Mouse (Mus musculus): Measurements from ENCODE around the gene Atp1a4.

Atp1a4 gene

DNA sequence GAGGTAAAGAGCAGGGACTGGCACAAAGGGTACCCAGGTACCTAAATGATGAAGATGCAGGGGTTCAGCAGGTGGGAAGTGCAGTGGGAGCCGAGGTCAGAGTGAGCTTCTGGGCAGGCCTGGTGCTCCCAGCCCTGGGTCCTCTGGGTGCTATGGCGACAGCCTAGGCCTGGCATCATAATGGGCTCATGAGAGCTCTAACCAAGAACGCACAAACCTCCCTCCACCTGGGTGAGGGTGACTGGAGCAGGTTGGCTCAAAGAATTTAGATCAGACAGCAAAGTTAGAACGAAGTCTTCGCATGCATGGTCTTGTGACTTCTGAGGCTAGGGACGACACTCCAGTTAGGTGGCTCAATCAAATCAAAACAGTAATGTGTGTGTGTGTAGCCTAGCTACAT, at the start of gene Atp1a4:
Gene Atp1a4 (minus strand): TSS at position 101 of the 400 bp plus-strand sequence.
- no peak for DNase-seq (ENCODE audit: extremely low read depth, low read depth)

DNA sequence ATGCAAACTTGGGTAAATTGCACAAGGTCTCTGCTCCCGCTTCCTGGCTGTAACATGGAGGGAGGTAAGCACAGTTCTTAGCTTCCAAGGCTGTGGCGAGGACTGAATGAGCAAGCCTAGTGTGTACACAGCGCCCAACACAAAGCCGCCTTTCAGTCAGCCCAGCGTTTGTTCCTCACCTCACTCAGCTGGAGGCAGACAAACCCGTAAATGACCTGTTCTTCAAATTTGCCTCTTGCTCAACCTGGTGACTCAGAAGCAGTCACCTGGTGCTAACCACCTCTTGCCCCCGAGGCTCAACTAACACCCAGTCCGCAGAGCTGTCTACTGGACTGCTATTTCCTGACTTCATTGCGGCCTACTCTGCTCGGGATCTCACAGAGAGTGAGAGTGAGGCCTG, 49.7 kb upstream of the Atp1a4 start:
- DNase-seq (ENCODE audit: extremely low read depth, low read depth): no peak

DNA sequence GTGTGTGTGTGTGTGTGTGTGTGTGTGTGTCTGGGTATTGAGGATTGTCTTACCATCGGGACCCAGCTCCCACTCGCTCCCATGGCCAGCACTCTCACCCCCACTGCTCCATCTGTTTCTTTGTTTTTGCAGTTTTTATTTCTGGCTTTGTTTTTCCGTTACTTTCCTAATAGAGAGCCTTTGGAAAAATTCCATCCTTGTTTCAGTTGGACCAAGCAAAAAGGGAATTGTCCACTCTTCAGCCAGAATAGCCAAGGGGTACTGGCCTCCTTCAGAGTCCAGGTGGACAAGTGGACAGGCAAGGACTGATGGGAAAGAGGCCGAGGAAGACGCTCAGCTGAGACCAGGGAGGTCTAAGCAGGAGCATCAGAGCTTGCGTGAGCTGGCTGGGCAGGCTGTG, 48.7 kb upstream of the Atp1a4 start:
- no peak for DNase-seq (ENCODE audit: extremely low read depth, low read depth)

DNA sequence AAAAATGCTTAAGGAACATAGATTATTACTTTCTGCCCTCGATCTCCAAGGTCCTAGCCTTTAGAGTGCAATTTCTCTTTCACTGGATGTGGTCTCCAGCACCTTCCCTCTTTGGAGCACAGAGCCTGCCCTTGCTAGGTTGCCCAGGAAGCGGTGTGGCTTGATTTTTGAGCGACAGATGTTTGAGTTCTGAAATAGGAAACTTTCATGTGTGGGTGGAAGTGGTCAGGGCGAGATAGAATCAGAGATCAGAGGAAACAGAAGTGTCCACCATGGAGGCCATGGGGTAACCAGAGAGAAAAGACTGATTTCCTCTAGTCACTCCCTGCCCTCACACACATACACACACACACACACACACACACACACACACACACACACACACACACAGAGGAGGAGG, 48.0 kb upstream of the Atp1a4 start:
- no peak for DNase-seq (ENCODE audit: extremely low read depth, low read depth)

DNA sequence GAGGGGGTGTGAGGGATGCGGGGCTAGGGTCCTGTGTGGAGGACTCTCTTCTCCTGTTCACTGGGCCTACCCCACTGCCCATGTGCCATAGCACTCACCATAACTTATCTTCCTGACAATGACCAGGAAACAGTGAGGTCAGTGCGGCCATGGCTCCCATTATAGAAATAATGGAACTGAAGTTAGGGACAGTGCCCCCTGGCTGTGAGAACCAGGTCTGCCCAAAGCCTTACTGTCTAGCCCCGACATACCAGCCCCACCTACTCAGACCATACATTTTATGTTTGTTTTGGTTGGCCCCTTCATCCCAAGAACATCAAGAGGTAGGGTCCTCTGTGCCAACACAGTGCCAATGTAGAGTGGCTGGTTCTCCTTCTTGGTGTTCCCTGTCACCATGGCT, 47.4 kb upstream of the Atp1a4 start:
- no peak for DNase-seq (ENCODE audit: extremely low read depth, low read depth)

GRCm38 (mm10) chr1:172305153-172305552, 46.9 kb upstream of the Atp1a4 start:
- DNase-seq (ENCODE audit: extremely low read depth, low read depth): no peak

- peak; percentile 71 for DNase-seq (ENCODE audit: extremely low read depth, low read depth)
Measured at GRCm38 (mm10) chr1:172304443-172304842, 46.2 kb upstream of the Atp1a4 start.

GRCm38 (mm10) chr1:172302851-172303250, 44.6 kb upstream of the Atp1a4 start:
- no peak for DNase-seq (ENCODE audit: extremely low read depth, low read depth)

DNA sequence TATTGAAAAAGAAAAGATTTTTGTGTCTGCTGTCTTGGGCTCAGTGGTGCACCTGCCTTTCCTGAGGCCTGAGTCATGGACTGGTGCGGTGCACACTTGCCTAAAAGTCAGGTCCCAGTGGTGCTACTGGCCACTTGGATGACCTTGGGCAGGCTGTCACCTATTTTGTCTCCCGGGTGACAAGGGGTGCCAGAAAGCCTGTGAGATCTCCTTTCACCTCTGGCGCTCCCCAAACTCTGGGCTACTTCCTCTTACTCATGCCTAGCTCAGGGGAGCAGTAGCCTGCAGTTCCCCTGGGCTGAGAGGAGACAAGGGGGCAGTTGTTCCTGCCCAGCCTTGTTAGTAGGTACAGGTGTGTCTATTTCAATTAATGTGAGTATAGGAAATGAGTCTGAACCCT, 44.1 kb upstream of the Atp1a4 start:
- DNase-seq (ENCODE audit: extremely low read depth, low read depth): no peak

DNA sequence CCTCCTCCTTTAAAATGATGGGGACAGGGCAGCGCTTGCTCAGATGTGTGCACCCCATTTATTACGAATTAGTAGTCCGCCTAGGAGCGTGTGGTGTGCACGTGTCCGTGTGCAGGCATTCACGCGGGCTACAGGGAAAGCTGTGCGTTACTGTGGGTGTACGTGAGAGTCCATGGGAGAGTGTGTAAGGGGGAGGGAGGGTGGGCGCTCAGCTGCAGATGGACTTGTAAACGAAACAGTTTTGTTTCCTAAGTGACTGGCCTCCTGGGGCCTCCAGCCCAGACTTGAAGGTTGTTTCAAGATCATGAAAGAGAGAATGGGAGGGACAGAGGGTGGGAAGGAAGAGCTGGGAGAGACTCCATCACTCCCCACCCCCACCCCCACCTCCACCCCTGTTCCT, 43.0 kb upstream of the Atp1a4 start:
- DNase-seq (ENCODE audit: extremely low read depth, low read depth): no peak

DNA sequence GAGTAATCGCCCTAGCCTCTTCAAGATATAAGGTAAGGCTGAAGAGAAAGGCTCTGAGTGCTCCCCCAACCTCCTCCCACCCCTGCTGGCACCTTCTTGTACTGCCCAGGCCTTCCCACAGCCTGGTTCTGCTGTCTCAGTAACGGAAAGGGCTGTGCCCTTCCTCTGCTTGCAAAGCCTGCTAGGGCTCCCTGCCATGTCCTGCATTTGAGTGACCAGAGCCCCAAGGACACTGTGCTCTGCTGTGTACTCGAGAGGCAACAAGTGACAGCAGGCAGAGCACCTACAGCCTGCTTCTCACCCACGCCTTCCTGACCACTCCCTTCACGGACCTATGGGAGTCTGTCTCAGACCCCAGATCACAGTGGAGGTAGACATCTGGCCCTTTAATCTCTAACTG, 42.0 kb upstream of the Atp1a4 start:
- no peak for DNase-seq (ENCODE audit: extremely low read depth, low read depth)

- no peak for DNase-seq (ENCODE audit: extremely low read depth, low read depth)
Measured at GRCm38 (mm10) chr1:172299528-172299927, 41.3 kb upstream of the Atp1a4 start.

- DNase-seq (ENCODE audit: extremely low read depth, low read depth): no peak
Measured at GRCm38 (mm10) chr1:172297611-172298537, 39.7 kb upstream of the Atp1a4 start, which contains the start of gene Atp1a2. Gene Atp1a2, minus strand, starts transcription at chr1:172298064.

DNA sequence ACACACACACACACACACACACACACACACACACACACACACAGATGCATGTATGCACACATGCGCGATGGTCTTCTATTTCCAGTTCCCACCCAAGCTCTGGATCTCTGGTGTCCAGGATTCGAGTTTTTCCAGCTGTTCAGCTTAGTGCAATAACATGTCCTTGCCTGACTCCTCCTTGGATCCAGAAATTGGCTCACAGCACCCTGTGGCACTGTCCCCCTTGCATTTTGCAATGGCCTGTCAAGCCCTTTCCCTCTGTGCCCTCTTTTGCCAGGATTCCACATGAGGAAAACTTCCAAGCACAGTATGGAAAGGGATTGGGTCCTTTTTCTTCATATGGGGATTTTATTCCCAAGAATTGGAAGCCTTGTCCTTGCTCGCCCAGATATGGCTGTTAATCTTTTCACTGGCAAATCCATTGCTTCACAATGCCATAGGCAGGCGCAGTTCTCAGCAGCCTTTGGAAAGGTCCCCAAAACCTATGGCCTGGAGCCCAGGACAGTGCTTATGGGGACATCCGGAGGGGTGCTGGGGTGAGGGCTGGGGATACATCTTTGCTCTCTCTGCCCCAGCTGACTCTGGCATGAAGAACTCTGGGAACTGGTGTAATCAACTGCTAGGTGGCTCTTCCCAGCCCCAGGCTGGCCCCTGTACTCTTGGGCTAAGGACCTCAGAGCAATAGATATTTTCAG, 38.7 kb upstream of the Atp1a4 start:
- no peak for DNase-seq (ENCODE audit: extremely low read depth, low read depth)

GRCm38 (mm10) chr1:172295751-172296197, 37.6 kb upstream of the Atp1a4 start:
- no peak for DNase-seq (ENCODE audit: extremely low read depth, low read depth)

DNA sequence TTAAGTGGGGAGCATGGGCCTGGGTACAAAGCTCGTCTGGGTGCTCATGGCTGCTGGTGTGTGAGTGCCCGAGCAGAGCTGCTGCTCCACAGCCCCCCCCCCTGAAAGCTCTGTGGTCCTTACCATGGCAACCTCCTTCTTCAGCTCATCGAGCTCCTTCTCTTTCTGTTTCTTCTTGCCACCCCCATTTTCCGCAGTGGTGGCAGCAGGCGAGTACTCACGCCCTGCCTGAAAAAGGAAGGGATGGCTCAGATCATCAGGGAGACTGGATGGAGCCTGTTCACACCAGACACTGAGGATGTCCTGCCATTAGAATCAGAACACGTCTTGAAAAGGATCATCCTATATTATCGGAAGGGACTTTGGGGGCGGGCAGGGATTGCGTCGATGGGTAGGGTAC, 35.2 kb upstream of the Atp1a4 start:
- DNase-seq (ENCODE audit: extremely low read depth, low read depth): no peak

DNA sequence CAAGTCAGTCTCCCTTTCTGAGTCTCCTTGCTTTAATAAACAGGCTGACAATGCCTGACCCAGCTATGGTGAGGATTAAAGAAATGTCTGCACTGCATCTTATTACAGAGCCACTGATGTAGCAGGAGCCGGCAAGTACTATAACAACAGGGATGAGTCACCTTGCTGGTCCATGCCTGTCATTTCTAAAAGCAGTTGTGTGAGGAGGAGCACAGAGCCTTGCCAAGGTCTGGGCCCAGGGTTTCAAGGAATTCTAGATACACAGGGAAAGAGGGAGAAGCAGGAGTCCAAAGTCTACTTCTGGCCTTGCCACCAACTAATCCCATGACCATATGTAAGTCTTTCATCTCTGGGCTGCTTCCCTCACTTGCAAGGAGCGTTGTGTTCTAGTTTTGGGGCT, 34.7 kb upstream of the Atp1a4 start:
- no peak for DNase-seq (ENCODE audit: extremely low read depth, low read depth)

- no peak for DNase-seq (ENCODE audit: extremely low read depth, low read depth)
Measured at GRCm38 (mm10) chr1:172289617-172289946, 31.4 kb upstream of the Atp1a4 start.

DNA sequence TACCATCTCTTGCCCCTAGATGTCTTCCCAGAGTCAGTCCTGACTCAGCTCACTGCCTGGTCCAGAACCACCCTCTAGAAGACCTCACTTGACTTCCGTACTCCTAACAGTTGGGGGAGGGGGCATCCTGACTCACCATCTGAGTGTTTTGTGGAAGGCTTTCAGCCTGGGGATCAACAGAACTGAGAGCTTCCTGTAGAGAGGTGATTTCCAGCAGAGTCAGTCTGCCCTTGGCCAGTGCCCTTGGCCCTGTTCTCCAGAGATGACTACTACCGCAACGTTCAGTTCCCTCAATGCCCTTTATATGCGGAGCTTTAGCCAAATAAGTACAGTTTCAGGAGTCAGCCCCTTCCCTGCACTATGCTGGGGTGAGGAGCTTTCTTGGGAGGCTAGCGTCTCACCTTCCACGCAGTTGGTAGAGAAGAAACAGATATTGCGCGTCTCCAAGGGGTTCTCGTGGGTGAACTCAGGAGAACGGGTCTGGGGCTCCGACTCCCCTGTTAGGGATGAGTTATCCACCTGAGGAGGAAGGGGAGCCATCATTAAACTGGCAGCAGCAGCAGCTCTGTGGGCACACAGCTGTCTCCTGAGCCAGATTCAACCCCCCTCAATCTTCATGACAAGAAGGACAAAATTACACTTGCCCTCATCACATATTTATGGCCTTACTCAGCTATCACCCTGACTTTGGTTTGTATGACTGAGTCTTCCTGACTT, 30.8 kb upstream of the Atp1a4 start:
- DNase-seq (ENCODE audit: extremely low read depth, low read depth): no peak

- DNase-seq (ENCODE audit: extremely low read depth, low read depth): no peak
Measured at GRCm38 (mm10) chr1:172286740-172287139, 28.5 kb upstream of the Atp1a4 start.

- no peak for DNase-seq (ENCODE audit: extremely low read depth, low read depth)
Measured at GRCm38 (mm10) chr1:172284221-172284620, 26.0 kb upstream of the Atp1a4 start.

DNA sequence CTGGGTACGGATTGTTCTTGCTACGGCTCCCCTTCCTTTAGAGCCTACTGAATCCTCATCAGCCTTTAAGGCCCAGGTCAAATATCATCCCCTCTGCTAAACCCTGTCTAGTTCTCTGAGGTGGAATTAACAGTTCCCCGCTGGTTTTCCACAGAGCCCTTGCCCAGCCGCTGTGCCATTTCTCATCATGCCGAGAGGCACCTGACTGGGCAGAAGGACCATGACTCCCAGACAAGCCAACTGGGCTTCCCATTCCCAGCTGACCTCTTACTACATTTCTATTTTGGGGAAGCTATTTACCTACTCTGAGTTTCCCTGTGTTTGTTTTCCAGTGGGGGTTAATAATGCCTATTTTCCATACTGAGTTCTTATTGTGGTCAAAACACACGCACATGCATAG, 24.9 kb upstream of the Atp1a4 start:
- no peak for DNase-seq (ENCODE audit: extremely low read depth, low read depth)

Measured in MEL-GATA-1-ER (cell line).